Mouse (Mus musculus) ovary, postnatal 36 days (tissue): Measurements from ENCODE around the gene Hdlbp.
"Not testable (repeated sequence)": the region's sequence is repeated elsewhere in the genome, so short reads cannot be mapped to it uniquely, and the experiment has no call there.

Source experiments
- DNase-seq: peaks from one replicate; pipeline ENCODE4 v3.0.0; 2022; ENCODE audit warnings: low spot score, mixed read lengths

Gene Hdlbp

DNA sequence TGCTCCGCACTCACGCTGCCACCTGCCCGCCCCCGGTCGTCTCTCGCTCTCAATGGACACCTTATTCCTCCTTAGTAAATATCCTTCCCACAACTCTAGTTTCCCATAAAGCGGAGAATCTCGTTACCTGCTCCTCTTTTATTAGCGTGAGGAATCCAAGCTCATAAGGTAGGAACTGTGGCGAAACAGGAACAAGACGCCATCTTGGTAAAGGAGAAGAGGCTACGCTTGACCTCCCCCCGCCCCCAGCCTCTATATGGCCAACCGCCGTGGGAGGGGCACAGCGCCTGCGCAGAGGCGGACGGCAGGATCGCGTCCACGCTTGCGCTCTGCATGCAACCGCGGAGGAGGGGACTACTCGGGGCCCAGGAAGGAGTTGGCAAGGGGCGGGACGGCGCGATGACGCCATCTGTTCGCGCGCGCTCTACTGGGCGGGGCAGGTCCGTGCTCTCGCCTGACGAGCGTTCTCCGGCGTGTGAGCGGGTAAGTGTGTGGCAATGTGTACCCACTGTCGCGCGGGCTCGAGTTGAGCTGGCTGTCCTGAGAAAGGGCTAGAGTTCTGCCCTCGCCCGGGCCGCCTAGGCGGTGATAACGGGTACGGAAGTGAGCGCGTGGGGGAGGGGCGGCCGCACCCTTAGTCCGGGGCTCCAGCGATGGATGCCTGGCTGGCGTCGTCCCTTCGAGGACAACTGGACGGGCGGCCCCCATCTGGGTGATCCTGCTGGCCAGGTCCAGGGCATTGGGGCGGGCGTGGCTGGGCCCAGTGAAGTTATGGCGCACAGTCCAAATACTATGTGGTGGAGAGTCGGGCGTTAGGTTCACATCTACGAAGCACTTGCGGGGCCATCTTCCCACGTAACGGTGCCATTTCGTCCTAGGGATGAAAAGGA is at the start of gene Hdlbp:
Gene Hdlbp, minus strand, starts transcription at position 230 of the 890 bp plus-strand sequence.
- DNase-seq = peak; percentile 99

DNA sequence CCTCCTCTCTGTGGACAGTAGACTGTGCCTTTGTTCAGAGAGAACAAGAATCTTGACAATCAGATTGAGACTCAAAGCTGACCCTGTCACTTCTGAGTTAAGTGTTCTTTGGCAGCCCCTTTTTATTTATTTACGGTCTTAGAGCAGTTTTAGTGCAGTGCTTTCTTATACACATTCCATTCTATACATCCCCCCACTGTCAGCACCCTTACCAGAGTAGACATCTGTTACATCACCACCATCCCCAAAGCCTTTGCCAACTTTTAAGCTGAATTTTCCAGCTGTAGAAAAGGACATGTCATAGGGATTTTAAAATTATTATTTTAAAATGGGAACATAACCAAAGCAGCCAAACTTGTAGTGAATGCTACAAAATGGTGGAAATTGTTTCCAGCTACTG is 43.7 kb upstream of the Hdlbp start:
- DNase-seq = no peak

DNA sequence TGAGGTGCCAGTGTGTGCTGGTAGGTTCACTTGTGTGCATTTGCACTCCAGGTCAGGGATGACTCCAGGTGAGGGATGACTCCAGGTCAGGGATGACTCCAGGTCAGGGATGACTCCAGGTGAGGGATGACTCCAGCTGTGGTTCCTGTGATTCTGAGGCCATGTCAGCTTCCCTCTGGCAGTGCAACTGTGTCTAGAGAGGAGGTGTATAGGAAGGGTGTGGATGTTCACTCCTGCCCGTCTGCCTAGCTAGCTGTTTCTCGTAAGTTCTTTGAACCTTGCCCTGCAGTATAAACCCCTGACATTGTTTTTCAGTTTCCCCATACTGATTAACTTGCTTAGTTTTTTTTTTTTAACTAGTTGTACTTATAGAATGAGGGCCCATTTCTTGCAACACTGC is 42.9 kb upstream of the Hdlbp start:
- no peak for DNase-seq

DNA sequence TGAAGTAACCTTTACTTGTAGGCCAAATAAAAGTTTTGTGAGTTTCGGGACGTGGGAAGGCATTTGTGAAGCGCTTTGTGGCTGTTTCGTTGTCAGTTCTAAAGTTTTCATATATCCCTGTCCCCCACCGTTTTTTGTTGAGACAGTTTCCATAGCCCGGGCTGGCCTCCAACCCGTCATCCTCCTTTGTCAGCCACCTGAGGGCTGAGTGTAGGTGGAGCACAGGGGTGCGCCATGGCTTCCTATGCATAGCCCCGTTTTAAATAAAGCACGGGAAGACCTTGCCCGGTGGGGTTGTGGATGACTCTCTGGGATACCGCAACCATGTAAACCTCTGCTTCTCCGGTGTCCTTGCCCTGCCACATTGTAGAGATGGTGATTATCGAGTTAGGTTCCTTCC is 34.6 kb upstream of the Hdlbp start:
- DNase-seq = no peak

DNA sequence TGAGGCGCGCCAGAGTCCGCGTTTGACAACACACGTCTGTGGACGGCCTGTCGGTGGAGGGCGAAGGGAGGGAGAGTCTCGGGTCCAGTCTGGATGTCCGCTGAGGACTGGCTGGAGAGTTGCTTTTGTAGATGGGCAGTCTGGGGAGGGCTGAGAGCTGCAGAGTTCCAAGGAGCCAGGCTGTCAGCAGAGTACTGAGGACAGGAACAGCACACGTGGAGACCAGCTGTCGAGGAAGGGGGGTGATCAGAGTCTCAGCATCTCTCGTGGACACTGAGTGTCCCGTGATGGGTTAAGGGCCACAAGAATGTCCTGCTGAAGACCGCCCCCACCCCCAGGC is 33.7 kb upstream of the Hdlbp start:
- DNase-seq = no peak

DNA sequence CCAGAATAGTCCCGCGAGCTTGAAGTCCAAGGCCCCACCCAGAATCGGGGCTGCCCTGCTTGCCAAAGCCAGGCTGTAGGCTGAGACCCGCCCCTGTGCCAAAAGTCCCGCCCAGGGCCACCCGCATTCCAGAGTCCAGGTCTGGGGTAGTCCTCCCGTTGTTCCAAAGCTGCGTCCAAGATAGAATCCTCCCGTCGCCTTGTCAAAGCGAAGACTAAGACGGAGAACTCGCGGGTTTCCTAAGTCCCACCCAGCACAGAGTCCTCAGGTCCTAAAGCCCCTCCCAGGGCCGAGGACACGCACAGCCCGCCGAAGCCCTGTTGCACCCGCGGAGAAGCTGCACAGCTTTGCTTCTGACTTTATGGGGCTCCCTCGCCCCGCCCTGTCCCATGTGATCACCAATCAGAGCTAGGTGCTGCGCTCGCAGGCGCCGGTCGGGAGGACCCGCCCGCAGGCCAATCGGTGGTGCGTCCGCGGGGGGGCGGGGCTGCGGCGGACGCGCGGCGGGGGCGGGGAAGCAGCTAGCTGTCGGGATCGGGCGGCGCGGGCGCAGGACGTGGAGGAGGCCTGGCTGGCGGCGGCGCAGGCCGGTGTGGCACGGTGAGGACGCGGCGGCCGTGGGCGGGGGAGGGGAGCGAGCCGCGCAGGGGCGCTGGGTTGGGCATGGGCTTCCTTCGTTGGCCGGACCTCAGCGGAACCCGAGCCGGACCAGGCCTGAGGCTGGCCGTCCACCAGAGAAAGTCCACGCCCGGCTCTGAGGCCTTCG is 33.2 kb upstream of the Hdlbp start, which contains the start of gene Farp2:
Gene Farp2, plus strand, starts transcription at position 495 of the 766 bp plus-strand sequence.
- DNase-seq = peak; percentile 96

DNA sequence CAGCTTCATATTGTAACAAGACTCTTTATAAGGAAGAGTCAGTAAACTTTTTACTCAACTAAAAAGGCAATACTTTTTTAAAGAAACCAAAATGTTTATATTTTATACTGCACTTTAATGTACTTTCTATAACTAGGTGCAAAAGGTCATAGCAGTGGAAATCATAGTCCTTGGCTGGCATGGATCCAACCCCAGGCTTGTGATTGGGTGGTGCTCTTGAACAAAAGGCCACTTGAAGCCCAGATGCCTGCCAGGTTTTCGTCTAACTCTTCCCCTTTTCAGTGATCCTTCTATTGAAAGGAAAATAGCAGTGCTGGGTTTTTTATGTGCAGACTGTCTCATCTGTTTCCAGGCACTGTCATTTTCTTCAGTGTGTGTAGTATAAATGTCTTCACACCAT is 30.0 kb upstream of the Hdlbp start:
- not testable (repeated sequence) for DNase-seq

DNA sequence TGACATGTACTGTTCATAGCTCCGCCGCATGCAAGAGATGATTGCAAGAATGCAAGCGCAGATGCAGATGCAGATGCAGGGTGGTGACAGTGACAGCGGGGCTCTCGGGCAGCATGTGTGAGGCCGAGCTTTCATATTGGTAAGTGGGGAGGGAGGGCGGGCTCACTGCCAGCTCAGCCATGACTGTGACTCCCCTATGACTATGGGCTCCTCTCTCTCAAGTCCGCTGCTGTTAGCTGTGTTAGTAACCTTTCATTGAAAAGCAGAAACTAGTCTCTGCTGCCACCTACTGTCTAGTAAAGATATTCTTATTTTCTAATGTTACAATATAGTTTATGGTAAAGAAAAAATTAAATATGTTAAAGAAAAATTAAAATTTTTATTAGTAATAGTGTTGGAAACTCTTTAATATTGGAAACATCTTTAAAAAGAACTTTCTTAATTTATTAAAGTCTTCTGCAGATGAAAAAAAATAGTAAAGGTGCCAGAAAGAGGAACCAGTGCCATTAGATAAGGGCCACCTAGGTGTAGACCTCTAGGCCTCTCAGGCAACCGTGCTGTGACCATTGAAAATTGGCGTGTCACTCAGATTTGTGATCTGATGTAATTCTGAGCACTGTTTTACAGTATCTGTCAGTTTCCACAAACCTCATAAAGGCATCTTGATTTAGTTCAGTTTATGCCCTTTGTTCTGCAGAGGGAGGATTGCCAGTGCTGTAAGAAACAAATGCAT is 28.5 kb upstream of the Hdlbp start:
- no peak for DNase-seq

DNA sequence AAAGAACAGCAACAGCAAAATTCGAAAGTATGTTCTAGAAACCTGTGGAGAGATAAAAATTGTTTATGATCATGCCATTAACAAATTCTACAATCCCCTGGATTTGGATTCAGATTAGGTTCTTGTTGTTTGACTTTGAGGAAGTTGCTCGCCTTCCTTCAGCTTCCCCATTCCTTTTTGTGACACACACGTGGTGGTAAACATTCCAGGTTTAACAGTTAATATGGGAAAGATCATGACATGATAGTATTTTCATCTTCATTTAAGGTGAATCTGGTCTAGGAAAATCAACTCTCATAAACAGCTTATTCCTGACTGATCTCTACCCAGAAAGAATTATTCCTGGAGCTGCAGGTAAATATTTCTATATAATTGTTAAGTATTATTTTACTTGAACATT is 16.7 kb upstream of the Hdlbp start:
- DNase-seq = no peak

DNA sequence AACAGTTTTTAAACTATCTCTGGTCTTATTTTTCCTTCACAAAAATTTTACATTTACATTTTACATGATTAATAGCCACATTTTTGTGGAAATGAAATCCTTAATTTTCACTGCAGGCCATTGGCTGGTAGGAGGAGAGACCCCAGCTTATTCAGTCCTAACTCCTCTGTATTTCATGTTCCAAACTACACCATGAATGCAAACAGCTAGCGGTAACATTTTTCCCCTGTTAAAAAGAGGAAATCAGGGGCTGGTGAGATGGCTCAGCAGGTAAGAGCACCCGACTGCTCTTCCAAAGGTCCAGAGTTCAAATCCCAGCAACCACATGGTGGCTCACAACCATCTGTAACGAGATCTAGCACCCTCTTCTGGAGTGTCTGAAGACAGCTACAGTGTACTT is 7.7 kb upstream of the Hdlbp start:
- DNase-seq = not testable (repeated sequence)

DNA sequence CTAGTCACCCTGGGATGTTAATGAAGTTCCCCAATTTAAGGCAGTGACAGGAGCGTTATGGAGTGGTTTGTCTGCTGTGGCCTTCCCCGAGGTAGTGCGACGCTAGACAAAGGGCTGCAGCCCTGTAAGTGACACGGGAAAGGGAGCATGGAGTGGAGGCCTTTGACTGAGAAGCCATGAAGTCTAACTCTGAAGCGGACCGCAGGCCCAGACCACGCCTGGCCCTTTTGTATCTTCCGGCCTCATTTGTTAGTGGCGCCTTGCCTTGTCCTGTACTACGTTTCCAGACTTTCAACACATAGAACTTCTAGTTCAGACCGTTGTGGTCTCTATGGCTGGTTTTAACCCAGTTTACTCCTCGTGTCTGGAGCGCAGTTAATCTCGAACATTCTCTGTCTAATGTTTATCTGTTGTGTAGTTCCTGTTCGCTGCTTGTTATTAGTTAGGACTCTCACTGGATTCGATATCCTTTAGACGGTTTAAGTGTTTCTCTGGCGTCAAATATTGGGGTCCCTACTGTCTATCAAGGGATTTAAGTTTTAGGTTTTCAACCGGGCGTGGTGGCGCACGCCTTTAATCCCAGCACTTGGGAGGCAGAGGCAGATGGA is 965 bp upstream of the Hdlbp start:
- peak; percentile 30 for DNase-seq

DNA sequence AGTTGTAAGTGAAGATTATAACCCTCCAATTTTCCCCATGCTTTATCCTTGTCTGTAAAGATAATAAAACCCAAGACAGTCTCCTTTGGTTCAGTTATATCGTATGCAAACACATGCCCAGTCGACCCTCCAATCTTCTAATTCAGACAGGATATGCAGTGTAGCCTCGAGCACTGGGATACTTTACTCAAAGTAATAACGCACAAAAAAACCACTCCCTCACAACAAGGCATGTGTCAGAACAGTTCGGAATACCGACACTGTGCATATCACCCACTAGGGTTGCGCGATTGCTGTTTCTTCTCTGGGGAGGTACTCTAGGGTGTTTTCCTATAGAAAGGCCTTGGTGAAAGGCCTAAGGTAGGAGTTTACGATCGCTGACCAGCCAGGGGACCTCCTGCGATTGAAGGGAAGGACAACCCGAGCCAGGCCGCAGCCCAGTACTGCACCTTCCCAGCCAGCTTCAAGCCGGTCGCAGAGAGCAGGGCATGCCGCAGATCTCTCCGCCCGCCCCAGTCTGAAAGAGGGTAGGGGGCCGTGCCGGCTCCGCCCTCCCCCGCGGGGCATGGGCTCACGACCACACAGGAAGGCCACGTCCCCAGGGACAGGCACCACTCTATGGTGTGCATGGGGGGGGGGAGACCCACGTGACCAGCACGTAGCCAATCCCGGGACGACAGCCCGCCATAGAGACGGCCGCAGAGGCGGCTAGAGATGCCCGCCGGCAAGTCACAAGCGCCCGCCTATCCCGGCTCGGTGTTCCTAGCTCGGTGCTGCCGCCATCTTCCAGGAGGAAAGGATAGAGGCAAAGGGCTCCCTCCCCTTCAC is 643 bp downstream of the Hdlbp start:
- peak; percentile 98 for DNase-seq

DNA sequence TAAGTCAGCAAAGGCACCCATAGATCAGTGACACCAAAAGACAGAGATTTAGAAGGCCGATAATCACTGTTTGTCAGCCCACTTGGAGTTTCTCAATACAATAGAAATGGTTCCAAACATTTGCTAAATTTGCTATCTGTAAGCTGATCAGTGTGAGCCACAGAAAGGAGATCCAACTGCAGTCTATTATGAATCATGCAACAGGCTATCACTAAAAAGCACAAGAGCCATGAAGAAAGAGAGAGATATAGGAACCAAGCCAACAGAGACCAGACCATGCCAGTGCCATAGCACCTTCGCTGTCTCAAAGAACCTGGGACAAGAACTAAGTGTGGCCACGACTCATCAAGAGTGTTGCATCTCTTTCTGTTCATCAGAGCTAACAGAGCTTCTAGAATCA is 2.9 kb downstream of the Hdlbp start:
- DNase-seq = no peak

DNA sequence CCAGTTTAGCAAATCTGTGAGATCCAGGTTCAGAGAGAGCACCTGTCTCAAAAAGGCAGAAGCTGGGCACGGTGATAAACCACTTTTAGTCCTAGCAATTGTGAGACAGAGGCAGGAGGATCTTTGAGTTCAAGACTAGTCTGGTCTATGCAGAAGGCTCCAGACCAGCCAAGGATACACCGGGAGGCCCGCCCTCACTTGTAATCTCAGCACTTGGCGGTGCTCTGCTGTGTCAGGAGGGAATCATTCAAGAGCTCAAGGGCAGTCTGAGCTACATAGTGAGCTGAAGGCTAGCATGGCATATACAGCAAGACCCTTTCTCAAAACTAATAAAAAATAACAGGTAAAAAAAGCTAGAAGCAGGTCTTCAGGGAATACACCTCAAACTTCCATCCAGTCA is 10.0 kb downstream of the Hdlbp start:
- DNase-seq = no peak

DNA sequence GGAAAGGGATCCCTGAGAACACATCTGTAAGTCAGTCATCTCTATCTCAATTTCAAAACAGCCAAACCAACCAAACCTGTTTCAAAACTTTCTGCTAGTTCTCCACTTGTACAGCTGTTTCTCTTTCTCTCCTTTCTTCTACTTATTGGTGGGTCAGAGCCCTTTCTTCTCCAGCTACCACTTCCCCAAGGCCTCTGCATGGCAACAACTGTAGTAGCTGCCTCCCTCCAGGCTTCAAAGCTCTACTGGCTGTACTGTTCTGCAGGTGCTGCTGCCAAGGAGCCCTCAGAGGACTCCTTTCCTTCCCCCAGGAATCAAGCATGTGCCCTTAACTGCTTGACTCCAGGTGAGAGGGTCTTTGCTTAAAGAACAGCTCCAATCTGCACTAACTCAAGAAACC is 12.9 kb downstream of the Hdlbp start:
- no peak for DNase-seq

DNA sequence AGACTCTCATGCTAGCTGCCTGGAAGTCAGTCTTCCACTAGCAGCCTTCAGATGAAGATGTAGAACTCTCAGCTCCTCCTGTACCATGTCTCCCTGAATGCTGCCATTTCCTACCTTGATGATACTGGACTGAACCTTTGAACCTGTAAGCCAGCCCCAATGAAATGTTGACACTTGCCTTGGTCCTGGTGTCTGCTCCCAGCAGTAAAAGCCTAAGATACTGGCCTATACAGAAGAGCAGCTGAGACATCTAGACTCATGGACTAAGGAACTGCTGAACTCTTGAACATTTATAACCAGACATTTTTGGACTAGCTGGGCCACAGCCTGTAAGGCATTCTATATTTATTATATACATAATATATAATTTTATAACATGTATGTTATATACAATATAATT is 13.5 kb downstream of the Hdlbp start:
- no peak for DNase-seq

DNA sequence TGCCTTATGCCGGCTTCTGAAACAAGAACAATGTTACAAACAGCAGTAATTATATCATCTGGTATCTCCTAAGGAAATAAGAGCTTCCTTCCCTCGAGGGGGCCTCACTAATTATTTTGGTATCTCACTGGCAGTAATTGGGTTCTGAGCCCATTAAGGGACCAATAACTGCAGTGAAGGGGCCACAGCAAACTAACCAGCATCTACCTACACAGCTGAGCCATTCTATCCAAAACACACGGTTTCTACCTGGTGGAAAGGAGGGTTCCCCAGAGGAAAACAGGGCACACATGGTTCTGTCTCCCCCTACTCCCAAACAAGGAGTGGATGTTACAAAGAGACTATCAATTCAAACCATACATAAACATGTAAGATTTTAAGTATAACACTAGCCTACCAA is 19.5 kb downstream of the Hdlbp start:
- DNase-seq = no peak

DNA sequence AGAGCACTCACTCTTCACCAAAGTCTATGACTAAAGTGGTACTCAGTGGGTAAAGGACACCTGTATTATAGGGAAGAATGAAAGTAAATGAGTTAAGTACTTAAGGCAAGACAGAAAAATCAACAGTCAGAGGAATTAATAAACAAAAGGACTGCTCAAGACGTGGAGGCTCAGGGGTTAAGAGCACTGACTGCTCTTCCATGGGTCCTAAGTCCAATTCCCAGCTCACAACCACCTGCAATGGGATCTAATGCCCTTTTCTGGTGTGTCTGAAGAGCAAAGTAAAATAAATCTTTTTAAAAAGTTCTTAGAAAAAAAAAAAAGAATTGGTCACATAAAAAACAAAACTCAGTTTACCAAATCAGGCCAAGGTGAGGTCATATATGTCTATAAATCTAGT is 20.3 kb downstream of the Hdlbp start:
- DNase-seq = no peak

DNA sequence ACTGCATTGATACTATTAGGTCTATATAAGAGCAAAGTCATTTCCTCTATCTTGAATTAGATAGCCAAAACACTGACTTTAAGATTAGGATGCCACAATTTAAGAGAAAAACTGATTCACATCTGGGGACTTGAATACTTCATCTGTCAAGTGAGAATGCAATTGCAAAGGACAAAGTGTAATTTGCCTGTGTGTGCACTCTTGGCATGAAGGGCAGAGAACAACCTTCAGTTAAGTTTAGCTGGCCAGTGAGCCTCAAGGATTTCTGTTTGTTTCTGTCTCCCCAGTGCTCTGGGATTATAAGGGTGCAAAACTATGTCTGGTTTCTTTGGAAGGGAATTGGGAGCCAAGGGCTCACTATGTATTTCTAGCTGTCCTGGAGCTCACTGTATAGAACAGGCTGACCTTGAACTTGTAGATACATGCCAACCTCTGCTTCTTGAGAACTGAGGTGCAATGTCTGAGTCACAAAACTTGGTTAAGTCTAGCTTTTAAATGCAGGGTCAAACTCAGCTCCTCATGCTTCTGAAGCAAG is 24.8 kb downstream of the Hdlbp start:
- DNase-seq = no peak

DNA sequence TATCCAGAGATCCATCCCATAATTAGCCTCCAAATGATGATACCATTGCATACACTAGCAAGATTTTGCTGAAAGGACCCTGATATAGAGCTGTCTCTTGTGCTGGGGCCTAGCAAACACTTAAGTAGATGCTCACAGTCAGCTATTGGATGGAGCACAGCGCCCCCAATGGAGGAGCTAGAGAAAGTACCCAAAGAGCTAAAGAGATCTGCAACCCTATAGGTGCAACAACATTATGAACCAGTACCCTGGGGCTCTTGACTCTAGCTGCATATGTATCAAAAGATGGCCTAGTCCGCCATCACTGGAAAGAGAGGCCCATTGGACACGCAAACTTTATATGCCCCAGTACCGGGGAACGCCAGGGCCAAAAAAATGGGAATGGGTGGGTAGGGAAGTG is 28.5 kb downstream of the Hdlbp start:
- DNase-seq = not testable (repeated sequence)

DNA sequence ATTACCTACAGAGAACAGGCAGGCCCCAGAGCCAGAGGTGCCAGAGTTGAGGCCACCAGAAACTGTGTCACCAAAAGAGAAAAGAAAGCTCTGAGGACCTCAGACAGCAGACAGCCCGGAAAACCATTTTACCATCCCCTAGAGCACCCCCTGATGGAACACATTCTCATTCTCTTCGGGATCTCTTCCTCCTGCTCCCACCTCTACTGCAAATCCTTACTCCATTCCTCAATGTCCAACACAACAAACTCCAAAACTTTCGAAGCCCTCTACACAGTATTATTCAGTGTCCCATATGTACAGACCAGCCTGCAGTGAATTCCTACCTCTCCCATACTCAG is 32.8 kb downstream of the Hdlbp start:
- DNase-seq = no peak
